Mouse (Mus musculus): ENCODE results near the gene Wipi1.

- no peak for TF ChIP-seq MAFK (IDR thresholded peaks at IDR 0.05; ENCODE audit: insufficient read depth, low read depth, low read length)
- no peak for TF ChIP-seq CHD2 (IDR thresholded peaks at IDR 0.05; ENCODE audit: low read depth, low read length)
- no peak for TF ChIP-seq HCFC1 (IDR thresholded peaks at IDR 0.05; ENCODE audit: borderline replicate concordance, insufficient read depth, low read length)
- TF ChIP-seq ZNF384 (IDR thresholded peaks at IDR 0.05; ENCODE audit: low read depth, low read length), result no peak
These were observed 21.8 kb downstream of the Wipi1 start for GRCm38 (mm10) chr11:109590012-109590411.
